In the genomic region with DNA sequence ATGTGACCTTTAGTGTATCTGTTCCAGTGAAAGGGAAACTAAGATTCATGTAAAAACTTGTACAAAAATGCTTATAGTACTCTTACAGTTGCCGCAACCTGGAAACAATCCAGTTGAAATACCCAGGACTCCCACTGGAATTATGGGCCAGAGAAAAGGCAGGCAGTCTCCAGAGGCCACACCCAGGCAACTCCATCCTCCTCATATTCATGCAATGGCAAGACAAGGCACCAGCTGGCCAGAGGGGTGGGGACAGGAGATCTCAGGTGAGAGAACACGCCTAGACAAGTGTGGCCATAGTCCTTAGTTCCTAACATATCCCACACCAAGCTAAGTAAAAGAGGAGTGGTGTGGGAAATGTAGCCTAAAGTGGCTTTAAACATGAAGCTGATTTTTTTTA, we compare ENCODE assay signal across 15 mouse cellular contexts. TPM values are rescaled to one million over a fixed set of nuclear protein-coding genes. Genes with fewer than 3 reads are reported as not detected.
A peak's percentile ranks its signal among the peaks of the same experiment; 100 is the strongest.
DNase-seq lines count a peak whose midpoint lies in the region; ATAC-seq and TF ChIP-seq lines count a peak whose summit lies in the region.
"Had no signal": no experiment of that assay in that cellular context is flagged by ENCODE, and none has a peak within 500 bp of the region (broad histone marks: within the 10 kb centered on the region; RNA-seq: fewer than 3 reads in every experiment).

No protein-coding gene starts in this region.

- H3K9me3 ChIP-seq in heart, postnatal 0 days (replicated peaks; ENCODE audit: control insufficient read depth, low read length), result no peaks in the 10 kb centered on the region
- H3K9me3 ChIP-seq: forebrain, embryonic 10.5 days had no signal

- no peak overlapping the region for H3K9ac ChIP-seq in heart, postnatal 0 days (replicated peaks; ENCODE audit: low read depth, low read length)

- TF ChIP-seq CTCF in heart, postnatal 0 days (IDR thresholded peaks at IDR 0.05; ENCODE audit: low read depth), result no peak
- no peak for TF ChIP-seq CTCF in thymus, adult 2 months (IDR thresholded peaks at IDR 0.05; ENCODE audit: borderline replicate concordance, control insufficient read depth, extremely low read depth, insufficient read depth, low read length, poor library complexity)

- no peak overlapping the region for H3K4me2 ChIP-seq in heart, postnatal 0 days (ENCODE audit: low read depth, low read length)

- no peak for ATAC-seq in heart, postnatal 0 days (ENCODE audit: insufficient read depth, low read depth)
- no peak for ATAC-seq in inflammation-experienced regulatory T-cells, adult 6 months

- peaks cover 47% of the 10 kb centered on the region for H3K4me1 ChIP-seq in heart, postnatal 0 days (ENCODE audit: control insufficient read depth, insufficient read depth)
- peaks cover 37% of the 10 kb centered on the region for H3K4me1 ChIP-seq in thymus, adult 2 months (replicated peaks; ENCODE audit: control insufficient read depth, insufficient read depth, low read length)

- 59% methylated on average over 2 of the region's 2 CpGs for WGBS in heart, postnatal 0 days
- 83% methylated on average over 2 of the region's 2 CpGs for WGBS in thymus, adult 2 months

- TF ChIP-seq EP300 in heart, postnatal 0 days (IDR thresholded peaks at IDR 0.05; ENCODE audit: low read depth), result no peak

- DNase-seq in adrenal gland, postnatal 10 days, result peak; percentile 35
- no peak for DNase-seq in adrenal gland, adult 18-20 months (ENCODE audit: low spot score in 2 of 2)
- no peak for DNase-seq in heart, postnatal 0 days (ENCODE audit: low spot score)
- DNase-seq in heart, postnatal 10 days, result no peak
- no peak for DNase-seq in thymus, adult 2 months
- DNase-seq in thymus, adult 18-20 months, result no peak
- DNase-seq in kidney, adult 9 months, result no peak
- DNase-seq: cerebellum, adult 11-12 months; heart, postnatal 14 days; kidney, postnatal 4 days; right cerebral cortex, postnatal 14 days had no signal

- no peaks in the 10 kb centered on the region for H3K27me3 ChIP-seq in heart, postnatal 0 days (ENCODE audit: control insufficient read depth, insufficient read depth, low read length)
- no peaks in the 10 kb centered on the region for H3K27me3 ChIP-seq in thymus, adult 2 months (ENCODE audit: control insufficient read depth, insufficient read depth, low read length)

- H3K27ac ChIP-seq in heart, postnatal 0 days (ENCODE audit: low read depth), result peak overlapping the region; percentile 83
- peak overlapping the region; percentile 82 for H3K27ac ChIP-seq in thymus, adult 2 months (ENCODE audit: control insufficient read depth, insufficient read depth, low read length)
- H3K27ac ChIP-seq: forebrain, embryonic 10.5 days had no signal

- no peak for TF ChIP-seq POLR2A in thymus, adult 2 months (IDR thresholded peaks at IDR 0.05; ENCODE audit: control insufficient read depth, extremely low read depth, insufficient read depth, low read length, poor library complexity)

- no peak overlapping the region for H3K4me3 ChIP-seq in heart, postnatal 0 days (ENCODE audit: low read depth, low read length)
- no peak overlapping the region for H3K4me3 ChIP-seq in thymus, adult 2 months (ENCODE audit: control insufficient read depth, insufficient read depth, low read length)
- H3K4me3 ChIP-seq: forebrain, embryonic 10.5 days had no signal

- intact Hi-C loops in heart, postnatal 10 days (cut with DNase I), result no loop called here

- peaks cover 52% of the 10 kb centered on the region for H3K36me3 ChIP-seq in heart, postnatal 0 days (replicated peaks; ENCODE audit: control insufficient read depth, insufficient read depth, low read length)
- peaks cover 43% of the 10 kb centered on the region for H3K36me3 ChIP-seq in thymus, adult 2 months (ENCODE audit: control insufficient read depth, insufficient read depth, low read length)

RNA-seq across cellular contexts. Expression of a gene that starts 6.5 kb away (rescaled TPM):
- total RNA-seq in adrenal gland, postnatal 10 days (2021), result 10 to 100 TPM; 20.2 to 23.1 TPM
- 10 to 100 TPM; 13.9 to 14.3 TPM for total RNA-seq in adrenal gland, adult 18-20 months (2021)
- 27.7 and 32.2 TPM in 2 replicates for total RNA-seq in heart, postnatal 0 days (2014; rRNA removed; ENCODE audit: low replicate concordance)
- polyA plus RNA-seq in heart, postnatal 0 days (2015; fragmentation: Nextera tagmentation; extraction: Ambion mirVana), result 18.6 and 19.1 TPM in 2 replicates
- 10 to 100 TPM; 13.7 to 16.6 TPM for total RNA-seq in heart, postnatal 10 days (2021)
- 124 and 126 TPM in 2 replicates for polyA plus RNA-seq in thymus, adult 2 months (2012; rRNA removed)
- 10 to 100 TPM; 67.6 to 86.3 (median 83.9) TPM for polyA plus RNA-seq in inflammation-experienced regulatory T-cells, adult 6 months (2017; shearing (Covaris generic))

RNA-seq across cellular contexts. Expression of a gene that starts 13.9 kb away (rescaled TPM):
- total RNA-seq in adrenal gland, postnatal 10 days (2021), result 1 to 10 TPM; 4.4 to 5.1 TPM
- 1 to 10 TPM; 6.3 to 6.8 TPM for total RNA-seq in adrenal gland, adult 18-20 months (2021)
- 7.1 and 9.4 TPM in 2 replicates for total RNA-seq in heart, postnatal 0 days (2014; rRNA removed; ENCODE audit: low replicate concordance)
- 6.7 and 8.2 TPM in 2 replicates for polyA plus RNA-seq in heart, postnatal 0 days (2015; fragmentation: Nextera tagmentation; extraction: Ambion mirVana)
- total RNA-seq in heart, postnatal 10 days (2021), result 1 to 10 TPM; 2.4 to 3.1 TPM
- polyA plus RNA-seq in thymus, adult 2 months (2012; rRNA removed), result 2.8 and 2.9 TPM in 2 replicates
- polyA plus RNA-seq in inflammation-experienced regulatory T-cells, adult 6 months (2017; shearing (Covaris generic)), result under 1 TPM in 2 of 3 experiments, not detected in 1; 0.33 to 0.50 TPM
- total RNA-seq: monocyte, adult 5-6 weeks had no signal

RNA-seq across cellular contexts. Expression of a gene that starts 20.2 kb away (rescaled TPM):
- 10 to 100 TPM in 1 of 2 experiments, 1 to 10 TPM in 1; 9.4 to 13.5 TPM for total RNA-seq in adrenal gland, postnatal 10 days (2021)
- 1 to 10 TPM; 4.2 to 9.4 TPM for total RNA-seq in adrenal gland, adult 18-20 months (2021)
- total RNA-seq in heart, postnatal 0 days (2014; rRNA removed; ENCODE audit: low replicate concordance), result 6.8 and 10.5 TPM in 2 replicates
- polyA plus RNA-seq in heart, postnatal 0 days (2015; fragmentation: Nextera tagmentation; extraction: Ambion mirVana), result 2.3 and 2.4 TPM in 2 replicates
- total RNA-seq in heart, postnatal 10 days (2021), result 10 to 100 TPM; 13.6 to 17.4 TPM
- 3.3 and 4.0 TPM in 2 replicates for polyA plus RNA-seq in thymus, adult 2 months (2012; rRNA removed)
- polyA plus RNA-seq in inflammation-experienced regulatory T-cells, adult 6 months (2017; shearing (Covaris generic)), result not detected
- total RNA-seq: common myeloid progenitor, adult 5-6 weeks had no signal

RNA-seq across cellular contexts. Expression of a gene that starts 45.4 kb away (rescaled TPM):
- total RNA-seq in adrenal gland, postnatal 10 days (2021), result 1 to 10 TPM; 1.1 to 1.2 TPM
- under 1 TPM; 0.54 to 0.66 TPM for total RNA-seq in adrenal gland, adult 18-20 months (2021)
- total RNA-seq in heart, postnatal 0 days (2014; rRNA removed; ENCODE audit: low replicate concordance), result 0.38 TPM in 1 of 2 replicates, not detected in the other
- 0.04 TPM in 1 of 2 replicates, not detected in the other for polyA plus RNA-seq in heart, postnatal 0 days (2015; fragmentation: Nextera tagmentation; extraction: Ambion mirVana)
- under 1 TPM; 0.17 to 0.19 TPM for total RNA-seq in heart, postnatal 10 days (2021)
- 256 and 265 TPM in 2 replicates for polyA plus RNA-seq in thymus, adult 2 months (2012; rRNA removed)
- 10 to 100 TPM; 71.4 to 79.0 (median 77.8) TPM for polyA plus RNA-seq in inflammation-experienced regulatory T-cells, adult 6 months (2017; shearing (Covaris generic))
